Mouse (Mus musculus) lung, embryonic 14.5 days (tissue): ENCODE results near the gene Pgc. TPM values are rescaled to one million over a fixed set of nuclear protein-coding genes. Genes with fewer than 3 reads are reported as not detected.
A peak's percentile ranks its signal among the peaks of the same experiment; 100 is the strongest.

Experiments
- ATAC-seq: fragments of 200-750 bp; cut with Nextera tagmentation; 2 replicates; pipeline ENCODE4 v1.8.0; 2017; ENCODE audit warnings: mild to moderate bottlenecking, moderate TSS enrichment, moderate library complexity; ENCODE audit not compliant: insufficient read depth
- DNase-seq: peaks from one replicate; pipeline ENCODE4 v3.0.0-alpha.2; 2015
- H3K27ac ChIP-seq: fragments of 300-500 bp; sonication (generic); 2 replicates; pipeline ENCODE4 v1.5.1; 2014; ENCODE audit warnings: low read depth, mild to moderate bottlenecking, moderate library complexity
- H3K27me3 ChIP-seq: fragments of 300-500 bp; sonication (generic); 2 replicates; pipeline ENCODE4 v1.6.1; 2014; ENCODE audit warnings: low read length, control low read depth; ENCODE audit not compliant: insufficient read depth
- H3K36me3 ChIP-seq: fragments of 300-500 bp; sonication (generic); 2 replicates; pipeline ENCODE4 v1.6.1; 2014; ENCODE audit warnings: control low read depth; ENCODE audit not compliant: insufficient read depth
- H3K4me1 ChIP-seq: fragments of 300-500 bp; sonication (generic); 2 replicates; pipeline ENCODE4 v1.6.1; 2014; ENCODE audit warnings: antibody characterized with exemption, control low read depth; ENCODE audit not compliant: insufficient read depth
- H3K4me2 ChIP-seq: fragments of 300-500 bp; sonication (generic); 2 replicates; pipeline ENCODE4 v1.6.1; 2014; ENCODE audit warnings: mild to moderate bottlenecking
- H3K4me3 ChIP-seq: fragments of 300-500 bp; sonication (generic); 2 replicates; pipeline ENCODE4 v1.5.1; 2014; ENCODE audit warnings: low read depth, low read length
- H3K9ac ChIP-seq: fragments of 300-500 bp; sonication (generic); 2 replicates; pipeline ENCODE4 v1.6.1; 2014
- H3K9me3 ChIP-seq: fragments of 300-500 bp; sonication (generic); 2 replicates; pipeline ENCODE4 v1.6.1; 2016; ENCODE audit warnings: low read depth, low read length, control low read depth
- CTCF ChIP-seq: IDR thresholded peaks from 2 replicates; pipeline ENCODE4 v1.5.1; 2016; ENCODE audit warnings: antibody characterized with exemption, low read depth
- WGBS: fragments of 180-500 bp; shearing (Covaris S2); extraction: QIAGEN DNeasy Blood & Tissue Kit; methylation state at CpG from one replicate; pipeline ENCODE4 v1.1.7; 2014; 5-methylcytosine and 5-hydroxymethylcytosine counted together
- polyA plus RNA-seq: library from polyadenylated mRNA; unstranded; fragments of >200 nt; fragmentation: Nextera tagmentation; extraction: Ambion mirVana; gene quantifications from 2 replicates; pipeline ENCODE4 v1.2.1, GENCODE M21; 2014

The Pgc gene
- polyA plus RNA-seq, 1 experiment from 2014 or later: 7.6 TPM

DNA sequence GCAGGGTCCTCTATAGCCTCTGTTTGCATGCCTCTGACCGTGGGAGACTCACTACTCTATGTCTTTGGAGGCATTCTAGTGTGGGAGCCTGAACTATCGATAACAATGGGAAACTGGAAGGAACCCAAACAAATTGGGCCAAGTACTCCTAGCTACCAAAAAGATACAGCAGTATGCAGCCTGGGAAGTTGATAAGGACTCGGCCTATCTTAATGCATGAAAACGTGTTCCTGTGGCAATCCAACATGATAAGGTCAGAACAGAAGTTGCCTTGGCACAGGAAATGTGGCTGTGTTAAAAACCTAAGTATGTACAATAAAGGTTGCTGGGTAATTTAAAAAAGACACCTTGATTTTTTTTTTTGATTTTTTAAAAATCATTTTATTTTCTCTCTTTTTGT, 5.5 kb upstream of the Pgc start:
- Histone ChIP-seq H3K4me2 (no peak overlapping the region), H3K27ac (no peak overlapping the region), H3K4me1 (no peaks in the 10 kb centered on the region), H3K4me3 (no peak overlapping the region), H3K9ac (no peak overlapping the region), H3K36me3 (no peaks in the 10 kb centered on the region), H3K9me3 (no peaks in the 10 kb centered on the region), H3K27me3 (no peaks in the 10 kb centered on the region)
- 70% methylated on average over 4 of the region's 4 CpGs for WGBS
- no peak for DNase-seq
- no peak for TF ChIP-seq CTCF
- ATAC-seq: no peak

- TF ChIP-seq CTCF: peak; percentile 46
Measured at GRCm38 (mm10) chr17:47730633-47731575, 4.3 kb downstream of the Pgc start.

DNA sequence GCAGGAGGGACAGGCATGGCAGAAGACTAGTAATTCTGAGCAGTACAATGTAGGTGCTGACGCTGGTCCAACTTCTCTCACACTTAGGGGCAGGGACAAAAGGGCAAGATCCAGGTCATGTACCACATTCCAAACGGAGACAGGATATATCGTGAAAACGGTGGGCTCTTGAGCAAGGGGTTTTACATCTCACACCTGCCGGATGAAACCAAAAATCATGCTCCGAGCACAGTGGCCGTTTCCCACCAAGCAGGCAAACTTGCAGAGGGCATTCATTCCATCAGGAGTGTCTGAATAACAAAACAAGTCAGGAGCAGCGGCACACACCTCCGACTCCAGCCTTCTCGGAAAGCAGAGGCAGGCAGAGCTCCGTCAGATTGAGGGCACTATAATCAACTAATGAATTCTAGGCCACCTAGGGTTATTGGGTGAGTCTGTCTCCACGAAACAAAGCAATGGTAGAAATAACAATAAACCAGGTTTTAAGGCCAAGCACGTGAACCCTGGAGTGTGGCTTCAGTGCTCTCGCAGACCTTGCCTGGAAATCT, 9.0 kb downstream of the Pgc start:
- Histone ChIP-seq H3K9ac (no peak overlapping the region), H3K27ac (no peak overlapping the region), H3K9me3 (no peaks in the 10 kb centered on the region), H3K4me2 (no peak overlapping the region), H3K27me3 (peaks cover 17% of the 10 kb centered on the region; the same call in 1 of the 2 replicates), H3K4me3 (no peak overlapping the region), H3K4me1 (peaks cover 4% of the 10 kb centered on the region; the same call in 1 of the 2 replicates), H3K36me3 (no peaks in the 10 kb centered on the region)
- no peak for ATAC-seq
- no peak for TF ChIP-seq CTCF
- no peak for DNase-seq
- 68% methylated on average over 14 of the region's 14 CpGs for WGBS

More at GRCm38 (mm10) chr17:47730633-47731575, 4.3 kb downstream of the Pgc start:
- Histone ChIP-seq H3K4me3 (no peak overlapping the region), H3K9ac (no peak overlapping the region), H3K27ac (no peak overlapping the region), H3K36me3 (no peaks in the 10 kb centered on the region), H3K4me2 (no peak overlapping the region), H3K27me3 (no peaks in the 10 kb centered on the region), H3K4me1 (no peaks in the 10 kb centered on the region), H3K9me3 (no peaks in the 10 kb centered on the region)
- DNase-seq (peak; percentile 17), ATAC-seq (no peak)
- 46% methylated on average over 24 of the region's 24 CpGs for WGBS

GRCm38 (mm10) chr17:47736856-47737255, 10.2 kb downstream of the Pgc start, which contains the start of gene Tfeb:
Tfeb (plus strand) TSS chr17:47737030.
- no peaks in the 10 kb centered on the region for H3K36me3 ChIP-seq
- DNase-seq: peak; percentile 98
- peak within 1 kb of the TSS; percentile 73 for H3K4me3 ChIP-seq
- peak within 1 kb of the TSS; percentile 72 for H3K9ac ChIP-seq
- WGBS: under 1% methylated on average over 47 of the region's 47 CpGs
- peaks cover 17% of the 10 kb centered on the region; the same call in 1 of the 2 replicates for H3K27me3 ChIP-seq
- peak; percentile 79 for ATAC-seq
- no peaks in the 10 kb centered on the region for H3K9me3 ChIP-seq
- peak; percentile 82 for TF ChIP-seq CTCF
- H3K4me1 ChIP-seq: peaks cover 4% of the 10 kb centered on the region; the same call in 1 of the 2 replicates
- peak within 1 kb of the TSS; percentile 99 for H3K4me2 ChIP-seq
- peak within 1 kb of the TSS; percentile 67; the same call in 1 of the 2 replicates for H3K27ac ChIP-seq

DNA sequence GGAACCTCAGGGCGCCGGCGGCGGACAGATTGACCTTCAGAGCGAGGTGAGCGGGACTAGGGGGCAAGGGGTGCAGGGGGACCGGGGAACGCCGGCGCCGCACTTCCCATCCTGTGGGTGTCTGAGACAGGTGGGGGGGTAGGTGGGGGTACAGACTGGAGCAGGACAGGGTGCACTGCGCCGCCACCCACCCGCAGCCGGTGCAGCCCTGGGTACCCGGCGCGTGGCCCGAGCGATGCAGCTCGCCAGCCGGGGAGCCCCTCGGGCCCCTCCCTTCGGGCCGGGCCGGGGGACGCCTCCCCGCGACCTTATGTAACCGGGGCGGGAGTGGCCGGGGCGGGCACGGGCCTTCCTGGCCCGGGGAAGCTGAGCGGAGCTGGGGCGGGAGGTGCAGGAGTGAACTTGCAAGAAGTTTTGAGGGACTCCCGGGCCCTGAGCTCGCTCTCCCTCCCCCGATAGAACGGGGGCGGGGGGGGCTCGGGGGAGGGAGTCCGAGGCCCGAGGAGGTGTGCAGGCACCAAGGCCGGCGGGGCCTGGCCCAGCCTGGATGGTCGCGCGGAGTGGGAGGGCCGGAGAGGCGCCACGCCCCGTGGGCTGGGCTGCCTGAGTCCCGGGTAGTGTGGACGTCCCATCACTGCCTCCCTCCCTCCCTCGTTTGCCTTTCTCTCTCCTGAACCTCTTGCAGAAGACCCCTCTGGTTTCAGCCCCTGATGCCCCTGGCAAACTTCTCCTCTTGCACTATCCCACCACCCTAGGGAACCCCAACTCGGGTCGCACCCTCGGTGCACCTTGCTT, 10.8 kb downstream of the Pgc start:
- Histone ChIP-seq H3K4me2 (peak overlapping the region; percentile 99), H3K36me3 (no peaks in the 10 kb centered on the region), H3K9ac (peak overlapping the region; percentile 72), H3K4me1 (peaks cover 4% of the 10 kb centered on the region; the same call in 1 of the 2 replicates), H3K4me3 (peak overlapping the region; percentile 73), H3K27me3 (peaks cover 17% of the 10 kb centered on the region; the same call in 1 of the 2 replicates), H3K9me3 (no peaks in the 10 kb centered on the region), H3K27ac (peak overlapping the region; percentile 67; the same call in 1 of the 2 replicates)
- peak; percentile 87 for DNase-seq
- TF ChIP-seq CTCF: no peak
- WGBS: under 1% methylated on average over 49 of the region's 60 CpGs
- ATAC-seq: peak; percentile 92

- peak overlapping the region; percentile 72 for H3K9ac ChIP-seq
Measured at GRCm38 (mm10) chr17:47738066-47738878, 11.6 kb downstream of the Pgc start.

More at GRCm38 (mm10) chr17:47738066-47738878, 11.6 kb downstream of the Pgc start:
- H3K27ac ChIP-seq: peak overlapping the region; percentile 54; the same call in 1 of the 2 replicates
- H3K4me3 ChIP-seq: peak overlapping the region; percentile 73
- ATAC-seq (peak; percentile 43), DNase-seq (peak; percentile 45)
- H3K4me1 ChIP-seq: peaks cover 4% of the 10 kb centered on the region; the same call in 1 of the 2 replicates
- WGBS: under 1% methylated on average over 52 of the region's 61 CpGs
- no peaks in the 10 kb centered on the region for H3K9me3 ChIP-seq
- no peak for TF ChIP-seq CTCF
- peaks cover 17% of the 10 kb centered on the region; the same call in 1 of the 2 replicates for H3K27me3 ChIP-seq
- peak overlapping the region; percentile 99 for H3K4me2 ChIP-seq
- no peaks in the 10 kb centered on the region for H3K36me3 ChIP-seq
